Mouse (Mus musculus) lung, postnatal 25 days (tissue): Measurements from ENCODE around the gene Smad1.

Experiments
- DNase-seq: peaks from one replicate; pipeline ENCODE4 v3.0.0; 2022; ENCODE audit warnings: low spot score

Gene Smad1

DNA sequence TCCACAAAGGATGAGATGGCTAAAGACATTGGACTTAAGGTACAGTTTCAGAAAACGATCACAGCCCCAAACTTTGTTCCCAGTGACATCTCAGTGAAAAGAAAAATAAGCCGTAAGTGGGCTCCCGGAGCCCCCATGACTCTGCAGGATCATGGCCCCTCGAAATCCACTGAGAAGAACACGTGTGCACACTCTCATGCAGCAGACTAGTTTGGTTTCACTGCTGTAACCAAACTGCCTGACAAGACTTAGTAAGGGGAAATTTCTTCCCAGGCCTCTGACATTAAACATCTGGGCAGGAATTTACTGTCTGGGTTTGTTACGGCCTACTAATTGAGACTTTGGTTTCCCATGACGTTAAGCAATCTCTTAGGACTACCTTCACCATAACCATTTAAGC lies 45.3 kb downstream of the Smad1 start:
- no peak for DNase-seq

DNA sequence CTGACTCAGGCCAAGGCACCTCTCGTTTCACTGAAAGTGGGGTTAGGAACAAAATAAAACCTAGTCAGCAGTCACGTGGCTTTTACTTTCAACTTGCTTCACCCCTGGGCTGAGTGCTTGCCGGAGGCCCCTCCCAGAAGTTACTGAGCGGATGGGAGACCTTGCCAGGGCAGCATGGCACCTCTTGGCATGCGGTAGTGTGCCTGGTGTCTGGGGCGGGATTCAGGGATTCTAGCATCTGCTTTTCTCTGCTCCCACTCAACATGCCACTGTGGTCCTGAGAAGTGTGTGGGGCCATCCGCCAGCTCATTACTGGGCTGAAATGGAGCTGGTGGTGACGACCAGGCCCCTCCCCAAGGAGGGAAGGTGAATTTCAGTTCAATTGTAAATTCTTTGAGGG lies 47.4 kb downstream of the Smad1 start:
- DNase-seq = no peak

DNA sequence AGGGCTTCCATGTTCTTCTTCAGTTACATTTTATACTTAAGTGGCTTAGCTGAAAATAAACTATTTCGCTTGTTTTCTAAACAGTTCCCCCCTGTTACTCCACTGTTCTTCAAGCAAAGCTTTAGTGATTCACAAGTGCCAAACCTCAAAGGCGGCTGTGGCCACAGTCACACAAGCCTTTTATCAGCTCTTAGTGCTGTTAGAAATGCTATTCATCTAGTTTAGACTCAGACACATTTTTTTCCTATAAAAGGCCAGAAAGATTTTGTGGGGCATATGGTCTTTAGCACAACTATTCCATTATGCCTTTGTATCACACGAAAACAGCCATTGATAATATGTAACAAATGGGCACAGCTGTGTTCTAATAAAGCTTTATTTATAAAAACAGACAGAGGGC lies 48.5 kb downstream of the Smad1 start:
- no peak for DNase-seq

DNA sequence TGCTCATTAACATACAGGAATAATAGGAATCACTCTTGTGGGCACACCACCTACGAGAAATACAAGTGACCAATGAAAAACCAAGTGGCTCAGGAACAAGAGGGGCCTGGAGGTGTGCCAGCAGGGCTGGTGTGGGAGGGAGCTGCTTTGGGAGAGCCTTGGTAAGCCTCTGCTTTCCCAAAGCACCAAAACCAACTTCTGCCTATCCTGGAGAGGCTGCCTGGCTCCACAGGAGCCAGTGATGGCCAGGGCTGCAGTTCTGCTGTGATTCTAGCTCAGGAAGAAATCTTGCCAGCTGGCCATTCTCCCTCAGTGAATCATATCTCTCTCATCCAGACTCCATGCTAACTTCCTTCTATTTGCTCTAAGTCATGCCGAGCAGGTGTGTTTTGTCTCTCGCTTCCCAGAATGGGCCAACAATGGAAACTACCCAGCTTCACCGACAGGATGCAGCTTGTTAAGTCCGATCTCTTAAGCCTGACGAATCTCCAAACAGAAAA lies 49.2 kb downstream of the Smad1 start:
- peak; percentile 68 for DNase-seq

DNA sequence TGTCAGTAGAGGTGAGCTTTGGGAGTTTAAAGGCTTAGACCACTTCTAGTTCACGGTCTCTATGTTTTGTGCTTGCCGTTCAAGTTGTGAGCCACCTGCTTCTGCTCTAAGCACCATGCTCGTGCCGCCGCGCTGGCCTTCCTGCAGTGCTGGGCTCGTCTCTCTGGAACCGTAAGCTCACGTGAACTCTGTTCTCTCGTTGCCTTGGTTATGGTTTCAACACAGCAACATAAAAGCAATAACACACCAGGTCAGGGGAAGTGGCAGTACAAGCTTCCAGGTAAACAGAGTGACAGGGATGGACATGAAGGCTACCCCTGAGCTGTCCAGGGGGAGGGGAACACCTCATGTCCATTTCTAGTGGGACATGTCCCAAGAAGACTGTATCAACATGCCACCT lies 52.9 kb downstream of the Smad1 start:
- DNase-seq = no peak

DNA sequence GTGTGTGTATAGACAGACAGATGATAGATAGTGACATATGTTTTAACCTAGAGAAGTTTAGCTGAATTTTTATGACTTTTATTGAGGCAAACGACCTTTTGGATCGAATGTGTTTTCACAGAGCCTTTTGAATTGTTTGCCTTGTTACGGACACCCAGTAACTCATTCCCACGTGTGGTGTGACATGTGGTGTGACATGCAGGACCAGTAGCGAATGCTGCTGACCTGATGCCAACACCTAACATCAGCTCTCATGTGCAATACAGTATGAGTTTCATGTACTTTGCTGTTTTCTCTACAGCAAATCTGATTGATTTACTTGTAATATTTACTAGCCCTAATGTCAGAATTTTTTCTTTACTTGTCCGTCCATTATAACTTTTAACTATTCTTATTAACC lies 53.5 kb downstream of the Smad1 start:
- DNase-seq = no peak

DNA sequence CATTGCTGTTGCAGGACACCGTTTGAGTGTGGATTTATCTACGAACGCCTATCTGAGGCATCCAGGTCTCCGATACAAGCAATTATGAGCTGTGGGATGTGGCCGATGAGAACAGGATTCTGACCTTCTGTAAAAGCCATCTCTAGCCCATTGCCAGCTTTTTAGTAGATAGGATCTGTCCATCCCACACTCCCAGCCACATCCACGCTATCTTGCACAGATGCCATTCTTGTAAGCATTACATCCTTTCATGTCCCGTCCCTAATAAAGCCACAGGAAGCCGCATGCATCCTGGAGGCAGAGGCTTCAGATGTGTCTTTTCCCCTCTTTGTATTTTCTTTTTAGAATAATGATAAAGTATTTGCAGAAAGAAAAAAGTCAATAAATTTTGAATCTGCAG lies 58.1 kb downstream of the Smad1 start:
- DNase-seq = no peak

DNA sequence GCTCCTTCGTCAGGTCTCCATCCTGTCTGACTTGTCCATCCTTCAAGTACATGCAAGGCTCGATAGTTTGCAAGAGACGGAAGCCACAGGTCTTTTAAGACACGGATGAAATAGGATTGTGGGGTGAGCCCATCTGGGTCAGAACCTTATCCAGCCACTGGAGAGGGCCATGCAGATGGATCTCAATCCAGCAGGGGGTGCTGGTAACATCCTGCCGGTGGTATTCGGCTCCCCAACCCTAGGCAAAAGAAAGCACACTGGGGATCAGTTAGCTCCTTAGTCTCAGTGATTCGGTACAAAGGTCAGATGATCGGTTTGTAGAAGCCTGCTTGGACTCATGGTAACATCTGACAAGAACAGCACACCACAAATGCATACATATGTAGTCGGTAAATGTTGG lies 59.8 kb downstream of the Smad1 start:
- DNase-seq = peak; percentile 48

DNA sequence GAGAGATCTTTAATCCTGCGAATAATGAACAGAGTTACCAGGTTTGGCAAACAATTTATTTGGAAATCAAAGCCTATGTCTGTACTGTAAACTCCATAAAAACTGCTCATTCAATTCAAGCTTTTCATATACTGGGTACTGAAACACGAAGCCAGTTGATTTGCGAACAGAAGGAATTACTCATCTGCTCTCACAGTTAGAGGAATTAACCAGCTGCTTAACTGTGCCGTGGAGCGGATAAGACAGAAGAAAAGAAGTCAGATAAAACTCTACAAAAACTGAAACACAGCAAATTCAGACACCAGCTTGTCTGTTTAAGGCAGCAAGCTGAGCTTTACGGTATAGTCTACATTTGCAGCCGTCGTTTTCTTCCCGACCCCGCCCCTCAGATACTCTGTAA lies 60.7 kb downstream of the Smad1 start:
- DNase-seq = no peak

DNA sequence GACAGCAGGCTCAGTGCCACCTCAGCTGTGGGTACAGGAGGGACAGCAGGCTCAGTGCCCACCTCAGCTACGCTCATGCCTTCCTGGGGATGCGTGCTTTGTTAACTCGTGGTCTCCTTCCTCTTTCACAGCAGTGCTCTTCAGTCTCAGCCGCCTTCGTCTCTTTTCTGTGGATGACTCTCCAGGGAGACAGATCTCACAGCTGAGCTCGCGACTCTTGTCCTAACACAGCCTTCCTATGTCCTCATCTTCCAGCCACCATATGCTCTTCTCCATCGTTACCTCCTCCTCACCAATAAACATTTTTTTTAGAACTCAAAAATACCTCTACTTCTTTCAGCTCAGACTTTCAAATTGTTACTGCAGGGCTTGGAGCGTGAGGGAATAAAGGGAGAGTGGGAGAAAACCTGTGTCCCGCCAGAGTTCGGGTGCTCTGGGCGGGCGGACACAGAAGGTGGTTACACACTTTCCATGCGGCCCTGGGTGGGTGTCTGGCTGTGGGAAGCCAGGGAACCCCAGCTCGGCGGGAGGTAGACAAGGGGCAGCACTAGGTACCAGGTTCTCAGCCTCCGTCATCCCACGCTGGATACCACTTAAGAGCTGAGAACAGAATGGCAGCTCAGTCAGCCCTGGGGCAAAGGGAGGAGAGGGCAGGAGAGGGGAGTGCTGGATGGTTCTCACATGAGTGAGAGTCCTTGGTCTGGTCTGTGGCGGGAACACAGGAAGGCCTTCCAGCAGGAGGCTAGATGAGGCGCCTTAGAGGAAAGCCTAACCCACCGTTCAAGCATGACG lies 67.0 kb downstream of the Smad1 start:
- no peak for DNase-seq

DNA sequence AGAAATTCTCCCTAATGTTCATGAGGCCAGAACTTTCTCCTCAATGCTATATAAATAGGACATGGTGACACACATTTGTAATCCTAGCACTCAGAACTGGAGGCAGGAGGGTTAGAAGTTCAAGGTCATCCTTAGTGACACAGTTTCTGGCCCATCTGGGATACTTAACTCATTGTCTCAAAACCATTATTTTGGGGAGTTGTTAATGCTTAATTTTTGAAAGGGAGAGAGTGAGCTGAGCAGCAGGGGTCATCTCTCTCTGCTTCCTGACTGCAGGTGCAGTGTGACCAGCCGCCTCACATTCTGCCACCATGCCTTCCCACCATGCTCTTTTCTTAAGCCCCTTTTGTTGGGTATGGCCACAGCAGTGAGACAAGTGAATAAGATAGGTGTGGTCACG lies 67.7 kb downstream of the Smad1 start:
- DNase-seq = no peak

DNA sequence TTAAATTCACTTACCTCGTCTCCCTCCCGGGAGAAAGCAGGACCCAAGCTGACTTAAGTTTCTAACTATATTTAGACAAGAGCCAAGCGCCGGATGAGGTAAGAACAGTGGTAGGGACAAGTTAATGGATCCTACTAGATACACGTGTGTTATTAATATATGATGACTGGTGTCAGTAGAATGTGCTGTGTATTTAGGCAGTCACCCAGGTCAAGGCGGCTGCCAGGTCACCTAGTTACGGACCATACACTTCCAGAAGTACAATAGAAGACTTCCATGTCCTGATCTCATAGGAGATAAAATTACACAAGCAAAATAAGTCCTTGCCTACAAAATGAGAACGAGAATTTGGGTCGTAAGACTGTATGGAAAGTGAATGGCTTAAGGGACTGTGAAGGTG lies 68.3 kb downstream of the Smad1 start:
- DNase-seq = no peak

DNA sequence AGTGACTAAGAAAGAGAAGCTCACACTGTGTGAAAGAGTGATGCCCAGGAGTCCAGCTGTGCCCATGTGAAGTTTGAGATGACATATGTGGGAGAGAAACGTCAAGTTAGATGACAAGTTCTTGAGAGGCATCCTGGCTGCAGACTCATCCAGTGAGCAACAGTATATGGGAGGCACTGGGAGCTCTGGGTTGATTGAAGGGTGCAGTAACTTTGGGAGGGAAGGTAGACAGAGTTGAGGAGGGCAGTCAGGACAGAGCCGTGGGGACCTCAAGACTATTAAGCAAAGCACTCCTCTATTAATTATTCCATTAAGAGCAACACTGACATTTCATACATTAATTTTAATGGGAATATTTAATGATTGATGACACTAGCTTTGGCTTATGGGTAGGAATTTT lies 69.6 kb downstream of the Smad1 start:
- DNase-seq = no peak

DNA sequence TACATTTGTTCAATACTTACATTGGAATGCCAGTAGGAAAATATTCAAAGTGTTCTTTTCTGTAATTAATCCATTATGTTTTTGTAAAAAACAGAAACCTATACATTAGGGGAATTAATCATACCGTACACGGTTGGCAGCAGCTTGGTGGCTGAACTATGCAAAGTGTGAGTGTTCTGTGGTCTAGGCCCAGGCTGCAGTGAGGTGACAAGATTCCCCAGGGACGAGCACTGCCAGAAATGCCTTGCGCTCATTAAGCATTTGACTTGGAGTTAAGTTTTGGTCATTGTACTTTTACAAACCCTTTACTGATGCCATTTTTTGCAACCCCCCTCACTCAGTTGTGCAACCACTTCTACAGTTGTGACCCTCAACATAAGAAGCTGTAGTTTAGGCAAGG lies 70.1 kb downstream of the Smad1 start:
- DNase-seq = no peak

DNA sequence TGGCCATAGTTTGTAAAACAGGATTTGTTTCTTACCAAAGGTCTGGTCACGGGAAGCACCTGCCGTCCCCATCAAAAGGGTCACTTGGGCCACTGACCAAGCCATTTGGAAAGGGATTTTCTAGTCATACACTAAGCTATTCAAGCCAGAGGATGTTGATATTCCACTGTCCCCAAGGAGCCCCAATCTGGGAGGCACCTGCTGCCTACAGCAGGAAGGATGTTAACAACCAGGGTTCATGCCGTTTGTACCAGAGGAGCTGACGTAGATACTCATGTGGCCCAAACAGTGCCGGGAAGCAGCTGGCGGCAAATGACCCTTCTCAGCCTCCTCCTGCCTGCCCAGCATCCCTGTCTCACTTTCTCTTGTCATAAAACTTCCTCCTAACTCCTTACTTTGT lies 73.8 kb downstream of the Smad1 start:
- DNase-seq = no peak

DNA sequence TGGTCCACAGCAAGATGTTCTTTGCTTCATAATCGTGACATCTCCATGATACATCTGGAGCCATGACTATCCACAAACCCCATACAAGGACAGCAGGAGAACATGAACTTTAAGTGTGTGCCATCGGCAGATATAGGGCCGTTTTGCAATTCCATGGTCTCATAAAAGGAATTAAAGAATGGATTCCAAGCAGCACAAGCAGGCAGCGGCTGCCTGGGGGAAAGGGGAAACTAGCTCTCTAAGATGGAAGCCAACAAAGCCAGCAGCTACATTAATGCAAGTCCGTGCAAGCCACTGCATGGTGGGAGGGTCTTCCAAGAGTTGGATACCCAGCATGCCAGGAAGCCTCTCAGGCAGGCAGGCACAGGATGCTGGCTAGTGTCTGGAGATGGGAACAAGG lies 74.4 kb downstream of the Smad1 start:
- DNase-seq = no peak

DNA sequence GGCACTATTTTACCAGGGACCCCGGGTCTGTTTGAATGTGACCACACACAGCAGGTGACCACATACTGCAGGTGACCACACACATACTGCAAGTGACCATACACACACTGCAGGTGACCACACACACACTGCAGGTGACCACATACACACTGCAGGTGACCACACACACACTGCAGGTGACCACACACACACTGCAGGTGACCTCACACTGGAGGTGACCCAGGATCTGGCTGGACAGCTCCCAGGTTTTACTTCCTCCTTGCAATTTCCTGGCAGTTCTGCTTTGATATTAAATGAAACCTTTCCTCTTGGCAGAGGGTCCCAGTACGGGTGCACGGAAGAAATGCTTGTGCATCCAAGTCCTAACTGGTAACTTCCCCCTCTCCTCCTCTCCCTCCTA lies 75.3 kb downstream of the Smad1 start:
- DNase-seq = no peak

DNA sequence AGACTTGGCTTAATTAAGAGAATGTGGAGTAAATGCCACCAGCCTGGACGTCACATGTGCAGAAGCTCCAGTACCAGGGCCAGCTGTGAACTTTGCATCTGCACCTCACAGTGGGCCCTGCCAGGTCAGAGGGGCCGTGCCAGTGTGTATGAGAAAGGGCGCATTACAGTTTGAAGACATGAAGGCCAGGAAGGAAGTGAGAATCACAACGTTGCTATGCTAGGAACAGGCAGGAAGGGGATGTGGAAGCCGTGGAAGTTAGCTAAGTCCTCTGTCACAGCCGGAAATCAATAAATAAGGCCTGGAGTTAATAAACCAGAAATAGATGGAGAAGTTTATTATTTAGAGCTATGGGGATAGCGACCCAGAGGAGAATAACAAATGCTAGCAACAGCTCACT lies 76.2 kb downstream of the Smad1 start:
- no peak for DNase-seq

DNA sequence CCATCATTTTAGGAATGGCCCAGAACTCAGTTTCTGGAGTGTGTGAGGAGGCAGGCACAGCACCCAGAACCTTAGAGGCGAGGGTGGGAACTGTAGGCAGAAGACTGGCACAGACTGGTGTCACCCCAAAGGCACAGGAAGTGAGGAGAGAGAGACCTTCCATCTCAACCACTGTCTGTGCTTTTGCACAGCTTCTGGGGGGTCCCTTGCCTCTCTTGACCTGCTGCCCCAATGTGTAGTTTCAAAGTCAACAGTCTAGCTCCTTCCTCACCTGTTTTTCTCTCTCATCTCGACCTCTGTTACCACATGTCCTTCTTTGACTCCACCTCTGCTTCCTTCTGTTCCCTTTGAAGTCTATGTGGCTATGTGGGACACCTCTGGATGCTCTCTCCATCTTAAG lies 88.5 kb downstream of the Smad1 start:
- DNase-seq = no peak

DNA sequence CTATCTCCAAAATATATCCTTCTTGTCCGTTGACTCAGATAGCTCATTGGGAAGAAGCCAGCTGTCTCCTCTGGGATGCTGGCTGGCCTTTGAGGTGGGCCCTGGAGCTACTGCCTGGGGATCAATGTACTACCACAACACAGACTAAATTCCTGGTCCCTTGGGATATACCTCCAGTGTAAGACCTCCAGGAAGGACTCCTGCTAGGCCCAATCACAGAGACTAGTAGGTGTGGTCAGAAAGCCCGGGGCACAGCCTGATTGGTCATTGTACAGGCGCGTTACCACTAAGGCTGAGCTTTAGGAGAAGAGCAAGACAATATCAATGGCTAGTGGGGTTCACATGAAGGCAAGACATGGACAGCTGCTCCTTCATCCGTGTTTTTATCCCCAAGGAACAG lies 93.4 kb downstream of the Smad1 start:
- no peak for DNase-seq

DNA sequence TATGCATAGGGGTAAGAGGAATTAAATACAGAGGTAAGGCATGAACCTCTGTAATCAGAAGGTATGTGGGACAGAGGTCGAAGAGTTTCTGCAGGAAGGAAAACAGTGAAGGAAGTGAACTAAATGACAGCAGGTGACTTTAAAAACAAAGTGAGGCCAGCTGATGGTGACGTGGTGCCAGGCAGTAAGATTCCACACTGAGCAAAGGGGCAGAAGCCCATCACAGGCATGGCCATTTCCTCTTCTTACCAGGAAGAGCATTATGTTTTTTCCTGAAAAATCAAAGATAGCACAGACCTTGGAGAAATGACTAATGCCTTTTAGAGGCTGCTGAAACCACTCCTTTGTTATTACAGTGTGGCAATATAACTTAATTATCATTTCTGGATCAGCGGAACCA lies 97.8 kb downstream of the Smad1 start:
- DNase-seq = no peak

DNA sequence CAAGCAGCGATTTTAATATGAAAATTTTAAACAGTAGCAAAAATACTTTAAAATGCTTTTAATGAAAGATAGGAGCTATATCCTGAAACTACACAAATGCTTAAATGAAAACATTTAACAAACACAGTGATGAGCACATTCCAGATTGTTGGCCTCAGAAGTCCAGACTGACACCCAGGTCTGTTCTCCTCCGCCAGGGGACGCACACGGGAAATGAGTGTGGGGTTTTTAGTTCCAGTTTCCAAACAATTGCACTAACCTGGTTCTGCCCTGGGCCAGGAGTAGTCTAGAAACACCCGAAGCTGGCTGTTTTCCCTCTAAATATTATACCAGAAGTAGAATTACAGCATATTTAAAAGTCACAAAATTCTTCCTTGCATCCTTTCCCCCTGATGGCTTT lies 99.6 kb downstream of the Smad1 start:
- no peak for DNase-seq

DNA sequence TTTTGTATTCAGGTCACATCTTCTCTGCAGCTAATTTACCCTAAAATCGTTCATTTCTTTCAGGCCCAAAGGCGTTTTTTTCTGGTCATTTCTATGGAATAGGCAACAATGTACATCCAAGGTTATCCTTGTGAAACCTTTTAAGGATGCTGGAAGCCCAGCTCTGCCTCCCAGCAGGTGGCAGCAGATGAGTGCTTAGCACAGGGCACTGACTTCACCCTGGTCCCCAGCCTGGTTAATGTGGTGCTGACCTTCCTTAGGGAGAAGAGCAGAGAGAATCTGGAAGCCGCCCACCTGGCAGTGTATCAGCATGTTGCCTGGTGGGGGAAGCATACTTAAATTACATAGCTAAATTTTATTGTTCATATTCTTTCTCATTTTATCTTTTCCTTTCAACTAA lies 101.6 kb downstream of the Smad1 start:
- peak; percentile 67 for DNase-seq
